Mouse (Mus musculus) C2C12 (cell line): ENCODE results near the gene Pglyrp4. TPM values are rescaled to one million over a fixed set of nuclear protein-coding genes. Genes with fewer than 3 reads are reported as not detected.
"Not testable (repeated sequence)": the region's sequence is repeated elsewhere in the genome, so short reads cannot be mapped to it uniquely, and the experiment has no call there.

ENCODE experiments used
- H3K27me3 ChIP-seq: one replicate; pipeline ENCODE4 v1.6.1; 2011; ENCODE audit not compliant: control insufficient read depth, insufficient read depth, insufficient read length
- H3K36me3 ChIP-seq: one replicate; pipeline ENCODE4 v1.6.1; 2011; ENCODE audit not compliant: control insufficient read depth, insufficient read depth
- H3K4me3 ChIP-seq: one replicate; pipeline ENCODE4 v1.5.1; 2011; ENCODE audit warnings: mild to moderate bottlenecking, control low read depth; ENCODE audit not compliant: poor library complexity, insufficient read depth, severe bottlenecking
- H3K79me2 ChIP-seq: one replicate; pipeline ENCODE4 v1.6.1; 2011; ENCODE audit not compliant: control insufficient read depth, insufficient read depth
- H3K79me3 ChIP-seq: one replicate; pipeline ENCODE4 v1.6.1; 2011; ENCODE audit warnings: low read depth, control low read depth
- H3ac ChIP-seq: one replicate; pipeline ENCODE3; 2011; ENCODE audit warnings: low read depth; ENCODE audit not compliant: control insufficient read depth, insufficient read length
- CEBPB ChIP-seq: IDR thresholded peaks from one replicate; pipeline ENCODE4 v1.6.1; 2011; ENCODE audit warnings: low read depth, mild to moderate bottlenecking, control low read depth, moderate library complexity
- CTCF ChIP-seq: IDR thresholded peaks from one replicate; pipeline ENCODE4 v1.5.1; 2011; ENCODE audit not compliant: control insufficient read depth, insufficient read depth, insufficient read length
- FOSL1 ChIP-seq: IDR thresholded peaks from one replicate; pipeline ENCODE4 v1.8.0; 2011; ENCODE audit warnings: mild to moderate bottlenecking, low read length; ENCODE audit not compliant: poor library complexity, insufficient read depth, severe bottlenecking
- MAX ChIP-seq: IDR thresholded peaks from one replicate; pipeline ENCODE4 v1.6.1; 2011; ENCODE audit warnings: mild to moderate bottlenecking, control low read depth
- MYOD1 ChIP-seq: IDR thresholded peaks from one replicate; pipeline ENCODE4 v1.6.1; 2011; ENCODE audit warnings: low read depth; ENCODE audit not compliant: control insufficient read depth, insufficient read length
- MYOG ChIP-seq: IDR thresholded peaks from one replicate; pipeline ENCODE4 v1.6.1; 2011; ENCODE audit not compliant: control insufficient read depth, insufficient read length; ENCODE audit errors: extremely low read depth
- USF1 ChIP-seq: IDR thresholded peaks from one replicate; pipeline ENCODE4 v1.6.1; 2011; ENCODE audit warnings: low read depth, mild to moderate bottlenecking, control low read depth, moderate library complexity
- polyA plus RNA-seq: library from polyadenylated mRNA; unstranded; fragments of >200 nt; fragmentation: generic; extraction: Trizol; gene quantifications from one replicate; pipeline ENCODE4 v1.2.1, GENCODE M21; 2012; ENCODE audit warnings: missing spikeins

Pglyrp4 gene
- polyA plus RNA-seq, 1 experiment, result not detected

DNA sequence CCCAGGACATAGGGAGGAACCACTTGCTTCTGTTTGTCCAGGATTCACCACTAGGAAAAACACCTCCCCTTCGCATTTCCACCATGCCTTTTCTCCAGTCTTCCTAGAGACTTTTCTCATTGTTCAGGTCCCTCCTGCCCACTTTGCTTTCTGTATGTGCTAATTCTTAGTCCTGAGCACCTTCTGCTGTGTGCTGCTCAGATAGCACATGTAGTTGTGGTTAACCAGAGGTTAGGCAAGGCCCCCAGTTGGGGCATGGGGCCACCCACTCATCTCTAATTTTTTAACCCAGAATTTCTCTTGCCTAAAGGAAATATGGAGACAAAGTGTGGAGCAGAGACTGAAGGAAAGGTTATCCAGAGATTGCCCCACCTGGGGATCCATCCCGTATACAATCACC, 24.5 kb upstream of the Pglyrp4 start:
- no peaks in the 10 kb centered on the region for H3K79me3 ChIP-seq
- H3K79me2 ChIP-seq, result no peaks in the 10 kb centered on the region
- no peak overlapping the region for H3ac ChIP-seq
- TF ChIP-seq USF1 (no peak), MYOG (no peak), CTCF (no peak), MYOD1 (no peak), CEBPB (no peak), MAX (no peak), FOSL1 (no peak)
- H3K27me3 ChIP-seq, result peaks cover 3% of the 10 kb centered on the region
- no peaks in the 10 kb centered on the region for H3K36me3 ChIP-seq
- no peak overlapping the region for H3K4me3 ChIP-seq

DNA sequence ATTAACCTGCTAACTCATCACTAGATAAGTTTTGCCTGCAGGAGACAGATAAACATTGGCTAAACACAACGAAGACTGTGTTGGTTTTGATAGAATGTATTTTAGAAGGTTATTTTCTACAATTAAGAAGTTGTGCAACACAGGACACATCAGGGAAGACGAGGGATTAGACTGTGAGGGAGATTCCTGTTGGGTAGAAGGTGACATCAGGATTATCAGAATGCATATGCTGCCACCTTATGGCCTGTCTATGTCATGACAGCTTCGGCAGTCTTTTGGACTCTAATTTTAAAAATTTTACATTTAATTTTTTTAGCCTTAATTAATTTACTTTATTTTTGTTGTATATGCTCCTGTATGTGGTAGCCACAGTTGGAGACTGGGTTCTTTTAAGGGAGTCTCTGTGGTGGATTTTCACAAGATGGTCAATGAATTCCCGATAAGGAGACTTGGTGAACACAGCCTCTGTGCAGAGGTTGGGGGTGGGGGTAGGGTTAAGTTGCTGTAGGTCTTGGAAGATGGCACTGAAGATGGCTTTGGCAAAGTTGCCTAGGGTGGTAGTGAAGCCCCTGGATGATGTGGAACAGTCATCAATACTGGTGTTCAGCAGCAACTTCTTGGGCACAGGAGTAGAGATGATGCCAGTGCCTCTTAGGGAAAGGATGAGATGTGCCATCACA, 18.0 kb upstream of the Pglyrp4 start:
- no peaks in the 10 kb centered on the region for H3K79me2 ChIP-seq
- H3K27me3 ChIP-seq, result peaks cover 3% of the 10 kb centered on the region
- H3K36me3 ChIP-seq, result no peaks in the 10 kb centered on the region
- TF ChIP-seq USF1 (no peak), CTCF (peak; percentile 9), MAX (no peak), CEBPB (peak; percentile 68), MYOG (no peak), FOSL1 (no peak)
- no peak overlapping the region for H3K4me3 ChIP-seq
- no peak overlapping the region for H3ac ChIP-seq
- H3K79me3 ChIP-seq, result no peaks in the 10 kb centered on the region

DNA sequence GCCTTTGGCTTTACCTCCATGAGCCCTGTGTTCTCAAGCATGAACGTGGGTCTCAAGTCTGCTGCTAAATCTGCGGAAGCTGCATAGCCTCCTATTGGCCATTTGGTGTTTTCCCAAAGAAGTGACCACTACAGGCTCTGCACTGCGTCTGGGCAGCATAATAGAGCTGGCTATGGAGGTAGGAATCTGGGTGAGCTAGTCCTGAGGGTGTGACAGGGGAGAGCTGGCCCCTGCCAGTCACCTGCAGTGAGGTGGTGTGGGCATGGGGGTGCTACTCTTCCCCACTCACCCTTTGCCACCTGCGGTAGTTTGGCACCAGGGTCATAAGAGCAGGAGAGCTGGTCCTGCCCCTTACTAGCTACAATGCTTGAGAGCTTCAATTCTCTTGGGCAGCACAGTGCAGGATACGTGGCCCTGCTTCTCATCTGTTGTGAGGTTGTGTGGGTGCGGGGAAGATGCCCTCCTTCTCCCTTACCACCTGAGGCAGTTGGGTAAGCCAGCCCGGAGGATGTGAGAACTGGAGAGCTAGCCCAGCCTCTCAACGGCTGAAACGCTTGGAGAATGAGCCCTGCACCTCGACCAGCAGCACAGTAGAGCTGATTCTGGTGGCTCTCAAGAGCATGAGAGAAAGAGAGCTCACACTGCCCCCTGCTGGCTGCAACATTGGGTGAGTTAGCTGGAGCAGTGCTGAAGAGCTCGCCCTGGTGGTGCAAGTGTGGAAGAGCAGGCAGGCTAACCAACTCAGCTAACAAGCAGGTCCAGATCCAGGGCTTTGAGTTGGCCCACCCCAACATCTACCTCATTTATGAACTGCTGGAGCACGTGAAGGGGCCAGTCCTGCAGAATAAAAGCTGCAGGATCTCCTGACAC, 16.9 kb upstream of the Pglyrp4 start:
- TF ChIP-seq CEBPB (no peak), CTCF (peak; percentile 97)
- no peaks in the 10 kb centered on the region for H3K36me3 ChIP-seq
- H3K79me2 ChIP-seq, result no peaks in the 10 kb centered on the region
- no peaks in the 10 kb centered on the region for H3K79me3 ChIP-seq
- H3ac ChIP-seq, result no peak overlapping the region
- no peaks in the 10 kb centered on the region for H3K27me3 ChIP-seq
- H3K4me3 ChIP-seq, result no peak overlapping the region

DNA sequence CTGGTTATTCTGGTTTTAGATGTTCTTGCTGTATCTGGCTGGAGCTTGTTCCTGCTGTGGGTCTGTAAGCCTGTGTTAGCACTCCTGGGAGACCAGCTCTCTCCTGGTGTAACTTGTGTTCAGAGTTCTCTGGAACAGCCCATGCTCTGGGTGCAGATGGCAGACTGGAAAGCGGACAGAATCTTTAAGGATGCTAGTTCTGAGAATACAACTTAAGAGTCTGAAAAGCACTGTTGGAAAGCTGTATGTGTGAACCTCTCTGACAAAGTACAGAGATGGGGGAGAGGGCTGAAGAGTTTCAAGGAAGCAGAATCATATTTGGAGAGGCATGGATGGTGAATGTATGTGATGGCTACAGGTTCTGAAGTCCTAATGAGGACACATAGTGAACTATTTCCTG, 23.0 kb downstream of the Pglyrp4 start:
- Histone ChIP-seq H3K79me3 (no peaks in the 10 kb centered on the region), H3K27me3 (no peaks in the 10 kb centered on the region), H3K79me2 (no peaks in the 10 kb centered on the region), H3K36me3 (no peaks in the 10 kb centered on the region), H3ac (no peak overlapping the region), H3K4me3 (no peak overlapping the region)
- TF ChIP-seq MYOG (no peak), MAX (no peak), USF1 (no peak), CEBPB (no peak), CTCF (no peak), FOSL1 (no peak), MYOD1 (no peak)

DNA sequence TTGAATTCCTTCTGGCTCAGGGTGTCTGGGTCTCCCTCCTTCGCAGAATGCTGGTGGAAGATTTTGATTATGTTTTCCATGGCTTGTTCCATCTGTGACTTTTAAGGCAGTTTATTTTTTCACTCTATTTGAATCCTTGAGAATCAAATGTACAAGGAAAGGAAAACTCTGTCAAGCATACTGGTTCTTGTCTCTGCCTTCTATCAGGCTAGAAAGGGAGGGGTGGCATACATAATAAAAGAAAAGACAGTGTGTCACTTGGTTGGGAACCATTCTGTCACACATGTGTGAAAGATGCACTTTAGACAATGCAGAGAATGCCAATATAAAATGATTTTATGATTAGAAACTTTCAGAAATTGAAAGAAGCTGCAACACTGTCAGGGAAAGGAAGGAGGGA, 51.1 kb downstream of the Pglyrp4 start, which contains the start of gene Gm5849:
Gene Gm5849 (minus strand): TSS at position 101 of the 400 bp plus-strand sequence.
- not testable (repeated sequence) for H3ac ChIP-seq, H3K27me3 ChIP-seq, H3K79me2 ChIP-seq, H3K4me3 ChIP-seq, H3K36me3 ChIP-seq, H3K79me3 ChIP-seq

Other genes starting within 250 kb of the Pglyrp4 start
- 18.8 TPM for gene Snapin, start 235.9 kb upstream of the Pglyrp4 start, polyA plus RNA-seq
- gene Chtop, start 217.4 kb upstream of the Pglyrp4 start, polyA plus RNA-seq, result 103 TPM
- 96.0 TPM for gene S100a1, start 212.5 kb upstream of the Pglyrp4 start, polyA plus RNA-seq
- 96.7 TPM for gene S100a13, start 212.5 kb upstream of the Pglyrp4 start, polyA plus RNA-seq
- gene S100a14, start 200.1 kb upstream of the Pglyrp4 start, polyA plus RNA-seq, result 0.96 TPM
- 49.2 TPM for gene S100a16, start 189.7 kb upstream of the Pglyrp4 start, polyA plus RNA-seq
- gene S100a3, start 166.3 kb upstream of the Pglyrp4 start, polyA plus RNA-seq, result 22.0 TPM
- not detected for gene S100a2, start 136.7 kb upstream of the Pglyrp4 start, polyA plus RNA-seq
- 1.5 TPM for gene Gm42674, start 125.0 kb upstream of the Pglyrp4 start, polyA plus RNA-seq
- 11,980 TPM for gene S100a4, start 123.1 kb upstream of the Pglyrp4 start, polyA plus RNA-seq
- gene S100a5, start 118.4 kb upstream of the Pglyrp4 start, polyA plus RNA-seq, result 0.43 TPM
- 4,076 TPM for gene S100a6, start 114.0 kb upstream of the Pglyrp4 start, polyA plus RNA-seq
- gene S100a7a, start 72.9 kb upstream of the Pglyrp4 start, polyA plus RNA-seq, result 0.11 TPM
- not detected for gene S100a8, start 57.9 kb upstream of the Pglyrp4 start, polyA plus RNA-seq
- gene S100a9, start 31.2 kb upstream of the Pglyrp4 start, polyA plus RNA-seq, result not detected
- gene Gm5849, start 51.0 kb downstream of the Pglyrp4 start, polyA plus RNA-seq, result not detected